Mouse (Mus musculus): ENCODE measurements at regions not wholly inside any gene's neighbourhood (a gene's known extent, or its start where the extent isn't known, plus 50 kb on each side); places are given as distances from the start of the nearest gene placed in this dataset.

- no peaks in the 10 kb centered on the region for H3K4me1 ChIP-seq (ENCODE audit: control insufficient read depth, insufficient read depth, low read length)
- no peak overlapping the region for H3K4me3 ChIP-seq (ENCODE audit: low read depth, low read length)
- H3K27me3 ChIP-seq (ENCODE audit: control insufficient read depth, insufficient read depth, low read length): no peaks in the 10 kb centered on the region
- no peaks in the 10 kb centered on the region for H3K9me3 ChIP-seq (ENCODE audit: control insufficient read depth, low read depth, low read length)
- no peak for ATAC-seq (ENCODE audit: insufficient number of reproducible peaks, insufficient read depth, low FRiP score, low read depth)
- no peaks in the 10 kb centered on the region for H3K36me3 ChIP-seq (ENCODE audit: control insufficient read depth, insufficient read depth, low read length)
- no peak overlapping the region for H3K9ac ChIP-seq (replicated peaks; ENCODE audit: low read depth, low read length)
- 59% methylated on average over 3 of the region's 3 CpGs for WGBS
- no peak overlapping the region for H3K27ac ChIP-seq (ENCODE audit: low read length)
- H3K4me2 ChIP-seq (replicated peaks; ENCODE audit: low read depth, low read length): no peak overlapping the region
These were observed 54.1 kb upstream of the Mtap start for GRCm38 (mm10) chr4:89082838-89083237.

- Histone ChIP-seq H3K4me1 (ENCODE audit: control insufficient read depth, insufficient read depth, low read length) (no peaks in the 10 kb centered on the region), H3K9me3 (ENCODE audit: control insufficient read depth, low read depth, low read length) (no peaks in the 10 kb centered on the region), H3K4me3 (ENCODE audit: low read depth, low read length) (no peak overlapping the region), H3K4me2 (replicated peaks; ENCODE audit: low read depth, low read length) (no peak overlapping the region), H3K27ac (ENCODE audit: low read length) (no peak overlapping the region), H3K9ac (replicated peaks; ENCODE audit: low read depth, low read length) (no peak overlapping the region), H3K36me3 (ENCODE audit: control insufficient read depth, insufficient read depth, low read length) (no peaks in the 10 kb centered on the region), H3K27me3 (ENCODE audit: control insufficient read depth, insufficient read depth, low read length) (no peaks in the 10 kb centered on the region)
- 75% methylated on average over 9 of the region's 9 CpGs for WGBS
- ATAC-seq (ENCODE audit: insufficient number of reproducible peaks, insufficient read depth, low FRiP score, low read depth): no peak
These were observed 58.4 kb upstream of the Mtap start for GRCm38 (mm10) chr4:89078485-89078884.

- Histone ChIP-seq H3K27me3 (ENCODE audit: control insufficient read depth, insufficient read depth, low read length) (no peaks in the 10 kb centered on the region), H3K4me2 (replicated peaks; ENCODE audit: low read depth, low read length) (no peak overlapping the region), H3K9ac (replicated peaks; ENCODE audit: low read depth, low read length) (no peak overlapping the region), H3K9me3 (ENCODE audit: control insufficient read depth, low read depth, low read length) (no peaks in the 10 kb centered on the region), H3K27ac (ENCODE audit: low read length) (no peak overlapping the region), H3K4me1 (ENCODE audit: control insufficient read depth, insufficient read depth, low read length) (no peaks in the 10 kb centered on the region), H3K36me3 (ENCODE audit: control insufficient read depth, insufficient read depth, low read length) (no peaks in the 10 kb centered on the region), H3K4me3 (ENCODE audit: low read depth, low read length) (no peak overlapping the region)
- ATAC-seq (ENCODE audit: insufficient number of reproducible peaks, insufficient read depth, low FRiP score, low read depth): no peak
- whole genome bisulfite sequencing: 43% methylated on average over 4 of the region's 4 CpGs
These were observed 62.2 kb upstream of the Mtap start for GRCm38 (mm10) chr4:89074705-89075104.

- 72% methylated on average over 2 of the region's 2 CpGs for WGBS
- H3K4me2 ChIP-seq (replicated peaks; ENCODE audit: low read depth, low read length): no peak overlapping the region
- no peak for ATAC-seq (ENCODE audit: insufficient number of reproducible peaks, insufficient read depth, low FRiP score, low read depth)
- H3K4me1 ChIP-seq (ENCODE audit: control insufficient read depth, insufficient read depth, low read length): no peaks in the 10 kb centered on the region
- H3K9me3 ChIP-seq (ENCODE audit: control insufficient read depth, low read depth, low read length): no peaks in the 10 kb centered on the region
- H3K27me3 ChIP-seq (ENCODE audit: control insufficient read depth, insufficient read depth, low read length): no peaks in the 10 kb centered on the region
- H3K27ac ChIP-seq (ENCODE audit: low read length): no peak overlapping the region
- H3K36me3 ChIP-seq (ENCODE audit: control insufficient read depth, insufficient read depth, low read length): no peaks in the 10 kb centered on the region
- H3K4me3 ChIP-seq (ENCODE audit: low read depth, low read length): no peak overlapping the region
- H3K9ac ChIP-seq (replicated peaks; ENCODE audit: low read depth, low read length): no peak overlapping the region
These were observed 66.5 kb upstream of the Mtap start for GRCm38 (mm10) chr4:89070430-89070829.

- Histone ChIP-seq H3K27me3 (ENCODE audit: control insufficient read depth, insufficient read depth, low read length) (no peaks in the 10 kb centered on the region), H3K4me2 (replicated peaks; ENCODE audit: low read depth, low read length) (no peak overlapping the region), H3K4me1 (ENCODE audit: control insufficient read depth, insufficient read depth, low read length) (no peaks in the 10 kb centered on the region), H3K4me3 (ENCODE audit: low read depth, low read length) (no peak overlapping the region), H3K36me3 (ENCODE audit: control insufficient read depth, insufficient read depth, low read length) (no peaks in the 10 kb centered on the region), H3K9ac (replicated peaks; ENCODE audit: low read depth, low read length) (no peak overlapping the region), H3K27ac (ENCODE audit: low read length) (no peak overlapping the region), H3K9me3 (ENCODE audit: control insufficient read depth, low read depth, low read length) (no peaks in the 10 kb centered on the region)
- ATAC-seq (ENCODE audit: insufficient number of reproducible peaks, insufficient read depth, low FRiP score, low read depth): no peak
- WGBS: 77% methylated on average over 7 of the region's 7 CpGs
These were observed 72.5 kb upstream of the Mtap start for GRCm38 (mm10) chr4:89064401-89064800.

- Histone ChIP-seq H3K27ac (ENCODE audit: low read length) (no peak overlapping the region), H3K27me3 (ENCODE audit: control insufficient read depth, insufficient read depth, low read length) (no peaks in the 10 kb centered on the region), H3K4me1 (ENCODE audit: control insufficient read depth, insufficient read depth, low read length) (peaks cover 2% of the 10 kb centered on the region; the same call in 1 of the 2 replicates), H3K9ac (replicated peaks; ENCODE audit: low read depth, low read length) (no peak overlapping the region), H3K9me3 (ENCODE audit: control insufficient read depth, low read depth, low read length) (no peaks in the 10 kb centered on the region), H3K4me2 (replicated peaks; ENCODE audit: low read depth, low read length) (no peak overlapping the region), H3K36me3 (ENCODE audit: control insufficient read depth, insufficient read depth, low read length) (no peaks in the 10 kb centered on the region), H3K4me3 (ENCODE audit: low read depth, low read length) (no peak overlapping the region)
- WGBS: 90% methylated on average over 1 of the region's 1 CpGs
- no peak for ATAC-seq (ENCODE audit: insufficient number of reproducible peaks, insufficient read depth, low FRiP score, low read depth)
These were observed 74.5 kb upstream of the Mtap start for GRCm38 (mm10) chr4:89062384-89062783.

GRCm38 (mm10) chr4:89061619-89062018, 75.3 kb upstream of the Mtap start:
- no peak overlapping the region for H3K4me3 ChIP-seq (ENCODE audit: low read depth, low read length)

GRCm38 (mm10) chr4:89057573-89057972, 79.3 kb upstream of the Mtap start:
- Histone ChIP-seq H3K4me3 (ENCODE audit: low read depth, low read length) (no peak overlapping the region), H3K27ac (ENCODE audit: low read length) (no peak overlapping the region), H3K4me2 (replicated peaks; ENCODE audit: low read depth, low read length) (no peak overlapping the region), H3K9me3 (ENCODE audit: control insufficient read depth, low read depth, low read length) (no peaks in the 10 kb centered on the region), H3K36me3 (ENCODE audit: control insufficient read depth, insufficient read depth, low read length) (no peaks in the 10 kb centered on the region), H3K4me1 (ENCODE audit: control insufficient read depth, insufficient read depth, low read length) (peaks cover 2% of the 10 kb centered on the region; the same call in 1 of the 2 replicates), H3K9ac (replicated peaks; ENCODE audit: low read depth, low read length) (no peak overlapping the region), H3K27me3 (ENCODE audit: control insufficient read depth, insufficient read depth, low read length) (no peaks in the 10 kb centered on the region)
- ATAC-seq (ENCODE audit: insufficient number of reproducible peaks, insufficient read depth, low FRiP score, low read depth): no peak

More at GRCm38 (mm10) chr4:89061619-89062018, 75.3 kb upstream of the Mtap start:
- H3K9ac ChIP-seq (replicated peaks; ENCODE audit: low read depth, low read length): no peak overlapping the region
- peaks cover 2% of the 10 kb centered on the region; the same call in 1 of the 2 replicates for H3K4me1 ChIP-seq (ENCODE audit: control insufficient read depth, insufficient read depth, low read length)
- H3K27me3 ChIP-seq (ENCODE audit: control insufficient read depth, insufficient read depth, low read length): no peaks in the 10 kb centered on the region
- no peak for ATAC-seq (ENCODE audit: insufficient number of reproducible peaks, insufficient read depth, low FRiP score, low read depth)
- 78% methylated on average over 4 of the region's 4 CpGs for WGBS
- H3K27ac ChIP-seq (ENCODE audit: low read length): no peak overlapping the region
- H3K9me3 ChIP-seq (ENCODE audit: control insufficient read depth, low read depth, low read length): no peaks in the 10 kb centered on the region
- H3K36me3 ChIP-seq (ENCODE audit: control insufficient read depth, insufficient read depth, low read length): no peaks in the 10 kb centered on the region
- no peak overlapping the region for H3K4me2 ChIP-seq (replicated peaks; ENCODE audit: low read depth, low read length)

GRCm38 (mm10) chr4:89057135-89057534, 79.8 kb upstream of the Mtap start:
- 74% methylated on average over 1 of the region's 1 CpGs for WGBS
- H3K4me1 ChIP-seq (ENCODE audit: control insufficient read depth, insufficient read depth, low read length): peaks cover 2% of the 10 kb centered on the region; the same call in 1 of the 2 replicates
- no peak for ATAC-seq (ENCODE audit: insufficient number of reproducible peaks, insufficient read depth, low FRiP score, low read depth)
- no peak overlapping the region for H3K27ac ChIP-seq (ENCODE audit: low read length)
- no peaks in the 10 kb centered on the region for H3K9me3 ChIP-seq (ENCODE audit: control insufficient read depth, low read depth, low read length)
- H3K4me2 ChIP-seq (replicated peaks; ENCODE audit: low read depth, low read length): no peak overlapping the region
- H3K9ac ChIP-seq (replicated peaks; ENCODE audit: low read depth, low read length): no peak overlapping the region
- no peak overlapping the region for H3K4me3 ChIP-seq (ENCODE audit: low read depth, low read length)
- no peaks in the 10 kb centered on the region for H3K27me3 ChIP-seq (ENCODE audit: control insufficient read depth, insufficient read depth, low read length)
- no peaks in the 10 kb centered on the region for H3K36me3 ChIP-seq (ENCODE audit: control insufficient read depth, insufficient read depth, low read length)

Data from stomach, embryonic 14.5 days (tissue).